Mouse (Mus musculus): Measurements from ENCODE around the gene Zscan26.
"Not testable (repeated sequence)": the region's sequence is repeated elsewhere in the genome, so short reads cannot be mapped to it uniquely, and the experiment has no call there.

DNA sequence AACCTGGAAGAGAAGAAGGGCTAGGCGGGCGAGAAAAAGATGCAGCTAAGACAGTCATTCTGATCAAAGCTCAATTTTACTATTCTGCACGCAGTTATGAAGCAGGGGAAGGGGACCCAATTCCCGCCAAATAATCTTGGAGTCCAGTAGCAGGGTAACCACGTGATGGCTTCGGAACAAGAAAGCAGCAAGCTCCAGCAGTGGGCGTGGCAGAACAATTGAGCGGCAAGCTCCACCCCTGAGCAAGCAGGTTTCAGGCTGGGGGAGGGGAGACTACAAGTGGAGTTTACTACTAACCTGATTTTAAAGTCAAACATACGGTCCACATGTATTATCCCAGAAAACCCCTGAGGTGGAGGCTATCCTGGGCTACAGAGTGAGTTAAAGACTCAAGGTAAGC lies 9.0 kb upstream of the Zscan26 start:
- not testable (repeated sequence) for TF ChIP-seq CTCF (conservative IDR thresholded peaks at IDR 0.05; ENCODE audit: low read length); NANOG (IDR thresholded peaks at IDR 0.05; ENCODE audit: borderline replicate concordance, low read length); POU5F1 (IDR thresholded peaks at IDR 0.05; ENCODE audit: borderline replicate concordance, low read length)

Measured in E14TG2a.4 (cell line).